13 mouse cellular contexts compared by ENCODE assay signal in genomic region chr13:57488926-57489325, GRCm38 (mm10).
DNase-seq lines count a peak whose midpoint lies in the region.
"Had no signal": no experiment of that assay in that cellular context is flagged by ENCODE, and none has a peak within 500 bp of the region (broad histone marks: within the 10 kb centered on the region; RNA-seq: fewer than 3 reads in every experiment).

No protein-coding gene starts in this region.

- peak; percentile 5 for DNase-seq in heart, adult 8-10 months (ENCODE audit: low spot score)
- no peak for DNase-seq in heart, postnatal 10 days
- DNase-seq in left cerebral cortex, postnatal 4 days, result peak; percentile 60
- no peak for DNase-seq in left cerebral cortex, adult 8-10 months (ENCODE audit: low spot score in 2 of 2)
- DNase-seq in cerebellum, adult 11-12 months, result peak; percentile 57
- DNase-seq in cerebellum, postnatal 14 days, result peak; percentile 68 to 76
- DNase-seq in testis, postnatal 10 days (ENCODE audit: low spot score), result no peak
- no peak for DNase-seq in spleen, postnatal 4 days (ENCODE audit: low spot score in 2 of 2)
- DNase-seq: B cell, adult 2 months; embryo, embryonic 11 days; kidney, adult 11 months; lung, adult 2 months; thymus, postnatal 36 days had no signal

- intact Hi-C loops in heart, postnatal 10 days (cut with DNase I), result no loop called here
- intact Hi-C loops in left cerebral cortex, postnatal 4 days (cut with DNase I), result no loop called here

Comparison
In these comparisons a context has a peak if more than half of its experiments do, and no peak if none do; other contexts are left out.
1. DNase-seq: peak in heart, adult 8-10 months (single experiment), left cerebral cortex, postnatal 4 days (single experiment), cerebellum, adult 11-12 months (single experiment) and cerebellum, postnatal 14 days (2 of 2); none in heart, postnatal 10 days (0 of 2), left cerebral cortex, adult 8-10 months (0 of 2), testis, postnatal 10 days (single experiment) and spleen, postnatal 4 days (0 of 2).